Mouse (Mus musculus): Measurements from ENCODE around the gene Jup.
A peak's percentile ranks its signal among the peaks of the same experiment; 100 is the strongest.

Jup gene

DNA sequence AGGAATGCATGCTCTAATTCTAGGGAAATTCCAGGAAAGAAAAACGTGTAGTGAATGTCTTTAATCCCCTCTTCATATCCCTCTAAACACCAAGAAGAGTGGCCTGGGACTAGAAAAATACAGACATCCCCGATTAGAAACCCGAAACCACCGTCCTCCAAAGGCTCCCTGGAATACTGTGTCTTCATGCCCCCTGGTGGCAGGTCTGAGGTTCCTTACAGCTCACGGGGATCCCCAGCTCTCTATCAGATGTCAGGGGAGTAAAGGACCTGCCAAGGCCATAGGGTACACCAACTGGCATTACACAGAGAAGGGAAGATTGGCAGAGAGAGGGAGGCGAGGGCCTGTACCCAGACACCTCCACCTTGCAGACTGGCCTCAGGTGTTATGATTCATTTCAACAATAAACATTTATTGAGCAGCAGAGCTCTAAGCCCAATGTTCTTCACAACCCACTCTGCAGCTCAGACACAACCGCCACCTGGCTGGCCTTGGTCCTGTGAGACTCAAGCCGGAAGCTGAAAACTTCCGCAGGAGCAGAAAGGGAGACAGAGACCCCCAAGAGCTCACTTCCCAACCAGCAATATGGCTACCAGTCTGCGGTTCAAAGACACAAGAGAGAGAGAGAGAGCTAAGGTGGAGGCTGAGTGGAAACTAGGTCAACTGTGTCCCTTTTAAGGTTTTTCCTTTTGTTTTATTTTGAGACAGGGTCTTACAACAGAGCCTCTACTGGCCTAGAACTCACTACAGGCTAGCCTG, 10.7 kb upstream of the Jup start:
- peak; percentile 84 for DNase-seq (ENCODE audit: low spot score)

DNA sequence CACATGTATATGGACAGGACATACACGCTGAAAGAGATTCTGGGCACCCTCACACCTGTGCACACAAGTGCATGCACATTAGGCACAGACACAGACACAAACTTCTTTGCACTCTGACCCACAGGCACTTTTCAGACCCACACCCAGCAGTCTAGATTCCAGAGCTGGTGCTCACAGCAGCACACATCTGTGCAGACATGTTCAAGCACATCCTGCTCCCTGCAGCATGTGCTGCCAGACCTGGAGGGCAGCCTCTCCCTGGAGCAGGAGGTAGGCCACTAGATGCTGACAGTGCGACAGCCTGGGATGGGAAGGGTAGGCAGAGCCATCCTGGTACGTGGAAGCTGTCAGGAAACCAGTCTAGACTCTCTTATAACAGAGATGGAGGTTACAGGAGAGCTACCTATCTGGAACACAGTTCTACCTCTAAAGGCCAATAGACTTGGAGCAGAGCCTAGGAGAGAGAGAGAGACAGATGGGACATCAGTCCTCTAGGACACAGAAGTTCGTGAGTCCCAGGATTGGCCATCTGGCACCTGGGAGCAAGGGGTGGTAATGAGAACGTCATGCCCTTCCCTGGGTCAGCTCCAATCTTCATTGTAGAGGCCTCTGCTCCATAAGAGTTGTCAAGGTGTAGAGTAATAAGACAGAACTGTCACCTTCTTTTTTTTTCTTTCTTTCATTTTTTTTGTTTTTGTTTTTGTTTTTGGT, 9.6 kb upstream of the Jup start:
- no peak for DNase-seq (ENCODE audit: low spot score)

DNA sequence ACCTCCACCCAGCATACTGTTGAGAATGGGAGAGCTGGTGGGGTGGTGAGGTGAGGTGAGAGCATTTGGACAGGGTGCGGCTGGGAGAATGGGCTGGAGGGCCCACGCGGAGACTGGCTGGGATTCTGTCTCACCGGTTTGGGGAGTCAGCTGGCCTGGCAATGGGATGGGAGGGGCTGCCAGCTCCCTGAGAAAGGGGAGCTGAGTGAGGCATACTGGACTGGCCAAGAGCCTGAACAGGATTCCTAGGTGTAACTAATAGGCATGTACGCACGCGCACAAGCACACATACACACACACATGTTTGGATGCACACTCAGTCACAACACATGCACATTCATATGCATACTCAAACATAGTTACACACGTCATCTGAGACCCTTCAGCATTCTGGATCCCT, 8.7 kb upstream of the Jup start:
- no peak for DNase-seq (ENCODE audit: low spot score)

DNA sequence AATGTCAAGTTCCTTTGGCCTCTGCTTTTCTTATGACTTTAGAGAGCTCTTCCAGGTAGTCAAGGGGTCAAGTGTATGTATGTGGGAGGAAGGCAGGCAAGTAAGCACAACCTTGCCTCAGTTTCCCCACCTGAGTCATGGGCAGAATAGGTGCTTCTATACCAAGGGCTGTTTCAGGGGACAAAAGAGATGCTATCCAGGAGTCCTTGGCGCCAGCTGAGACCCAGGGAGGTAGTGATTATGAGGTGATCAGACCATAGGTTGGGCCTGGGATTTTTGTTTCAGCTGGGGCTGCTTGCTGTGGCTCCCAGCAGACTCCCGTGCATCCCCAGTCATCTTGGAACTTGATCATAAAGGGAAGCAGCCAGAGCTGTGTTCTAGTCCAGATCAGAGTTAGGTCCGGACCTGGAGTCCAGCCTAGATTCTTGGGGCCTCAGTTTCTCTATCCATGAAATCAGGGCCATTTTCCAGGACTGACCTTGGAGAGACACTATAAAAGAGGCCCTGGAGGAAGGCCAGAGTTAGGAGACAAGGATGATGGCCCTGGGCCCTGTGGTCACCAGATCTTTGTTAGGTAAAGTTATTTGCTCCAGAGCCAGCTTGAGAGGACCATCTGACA, 7.0 kb upstream of the Jup start:
- no peak for DNase-seq (ENCODE audit: low spot score)

DNA sequence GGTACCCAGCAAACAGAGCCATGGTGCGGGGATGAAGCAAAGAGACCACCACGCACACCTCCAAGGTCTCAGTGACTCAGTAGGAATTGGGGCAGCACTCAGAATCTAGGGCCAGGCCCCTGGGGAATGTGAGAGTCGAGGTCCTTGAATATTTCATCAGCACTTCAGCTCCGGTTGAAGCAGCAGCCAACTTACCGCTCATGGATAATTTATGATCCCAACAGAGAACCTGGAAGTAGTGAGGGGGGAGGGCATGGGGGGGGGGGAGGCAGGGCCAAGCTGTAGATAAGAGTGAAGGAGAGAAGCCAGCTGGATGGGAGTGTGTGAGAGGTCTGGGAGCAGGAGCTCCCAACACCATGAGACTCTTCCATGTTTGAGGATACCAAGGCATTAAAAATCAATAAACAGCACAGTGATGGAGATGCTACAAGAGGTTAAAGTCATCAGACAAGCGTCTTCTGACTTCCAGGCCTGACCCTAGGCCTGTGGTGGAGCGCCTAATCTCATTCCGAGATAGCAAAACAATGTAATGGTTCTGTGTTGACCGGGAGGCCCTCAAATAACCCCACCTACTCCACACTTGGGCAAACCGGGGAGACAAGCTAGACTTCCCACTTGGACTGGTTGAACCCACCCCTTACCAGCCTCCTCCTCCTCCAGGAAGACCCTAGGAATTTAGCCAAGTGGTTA, 6.0 kb upstream of the Jup start:
- DNase-seq (ENCODE audit: low spot score), result no peak

DNA sequence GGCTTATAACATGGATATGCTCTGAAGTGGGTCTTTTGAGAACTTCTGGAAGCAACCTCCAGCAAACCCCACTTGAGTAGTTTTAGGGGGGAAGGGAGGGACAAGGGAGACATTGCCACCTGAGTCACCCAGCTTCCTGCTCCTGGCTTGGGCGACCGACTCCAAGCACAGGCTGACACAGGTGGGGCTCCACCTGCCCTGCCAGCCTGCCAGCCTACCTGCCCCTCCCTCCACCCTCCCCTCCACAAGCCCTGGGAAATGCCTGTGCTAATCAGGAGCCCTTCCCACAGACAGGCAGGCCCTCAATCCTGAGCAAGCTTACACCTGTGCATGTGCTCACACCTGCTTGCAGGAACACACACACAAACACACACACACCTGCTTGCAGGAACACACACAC, 5.1 kb upstream of the Jup start:
- no peak for DNase-seq (ENCODE audit: low spot score)

DNA sequence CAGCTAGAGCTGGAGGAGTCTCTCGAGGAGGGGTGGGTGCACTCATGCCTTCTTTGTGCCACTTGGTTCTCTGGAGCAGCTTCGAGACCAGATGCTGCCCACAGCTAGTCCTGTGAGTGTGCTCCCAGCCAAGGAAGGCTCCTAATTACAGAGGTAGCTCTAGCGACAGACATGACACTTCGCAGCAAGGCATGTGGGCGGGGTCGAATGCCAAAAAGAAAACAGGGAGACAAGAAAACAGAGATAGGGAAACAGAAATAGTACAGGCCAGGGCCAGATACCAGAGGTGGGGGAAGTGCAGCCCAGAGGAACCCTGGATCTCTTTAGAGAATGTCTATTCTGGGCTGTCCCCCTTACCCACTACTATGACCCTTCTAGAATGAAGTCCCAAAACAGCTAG, 4.7 kb upstream of the Jup start:
- DNase-seq (ENCODE audit: low spot score), result no peak

DNA sequence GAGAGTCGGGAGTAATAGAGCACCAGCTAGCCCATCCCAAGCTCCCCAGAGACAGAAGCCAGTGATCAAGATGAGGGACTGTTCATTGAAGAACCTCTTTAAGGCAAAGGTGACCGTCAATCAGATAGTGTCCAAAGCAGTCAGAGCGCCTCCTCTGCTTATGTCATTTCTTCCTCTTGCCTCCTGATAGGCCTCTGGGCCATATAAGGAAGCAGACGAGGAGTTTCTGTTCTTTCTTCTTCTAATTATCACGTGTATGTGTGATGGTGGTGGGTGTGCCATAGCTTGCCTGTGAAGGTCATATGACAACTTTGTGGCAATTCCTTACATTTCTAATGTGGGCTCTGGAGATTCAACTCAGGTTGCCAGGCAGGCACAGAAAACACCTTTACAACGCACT, 3.3 kb upstream of the Jup start:
- DNase-seq (ENCODE audit: low spot score), result no peak

DNA sequence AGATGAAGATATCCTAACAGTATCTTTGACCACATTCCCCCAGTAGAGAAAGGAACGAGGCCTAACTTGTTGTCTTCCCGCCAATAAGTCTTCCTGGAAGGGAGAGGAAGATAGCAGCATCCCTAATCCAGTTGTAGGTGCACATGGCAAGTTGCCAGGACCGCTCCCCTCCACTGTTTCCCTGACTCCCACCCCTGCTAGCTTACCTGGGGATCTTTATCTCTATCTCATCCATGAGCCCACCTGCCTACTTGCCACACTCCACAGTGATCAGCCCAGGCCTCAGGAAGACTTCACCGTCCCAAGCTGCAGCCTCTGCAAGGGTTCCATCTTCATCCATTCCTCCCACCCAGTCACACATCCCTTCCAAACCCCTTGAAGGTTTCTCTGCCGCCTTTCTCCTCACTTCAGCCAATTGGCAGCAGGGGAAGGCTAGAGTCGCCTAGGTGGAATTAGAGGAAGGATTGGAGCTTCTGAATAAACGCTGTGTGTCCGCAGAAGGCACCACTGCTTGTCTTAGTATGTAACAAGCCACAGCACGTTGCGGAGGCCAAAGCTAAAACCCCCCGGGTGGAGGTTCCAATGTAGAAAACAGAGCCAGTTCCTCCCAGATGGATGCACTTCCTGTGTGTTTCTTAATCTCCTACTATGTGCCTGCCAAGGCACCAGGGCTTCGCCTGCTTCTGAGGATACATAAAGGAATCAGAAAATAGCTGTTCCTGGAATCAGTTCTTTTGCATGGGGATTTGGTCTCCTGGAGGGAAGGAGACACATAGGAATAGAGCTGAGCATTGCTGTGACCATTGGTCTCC, 2.4 kb upstream of the Jup start:
- DNase-seq (ENCODE audit: low spot score), result no peak

DNA sequence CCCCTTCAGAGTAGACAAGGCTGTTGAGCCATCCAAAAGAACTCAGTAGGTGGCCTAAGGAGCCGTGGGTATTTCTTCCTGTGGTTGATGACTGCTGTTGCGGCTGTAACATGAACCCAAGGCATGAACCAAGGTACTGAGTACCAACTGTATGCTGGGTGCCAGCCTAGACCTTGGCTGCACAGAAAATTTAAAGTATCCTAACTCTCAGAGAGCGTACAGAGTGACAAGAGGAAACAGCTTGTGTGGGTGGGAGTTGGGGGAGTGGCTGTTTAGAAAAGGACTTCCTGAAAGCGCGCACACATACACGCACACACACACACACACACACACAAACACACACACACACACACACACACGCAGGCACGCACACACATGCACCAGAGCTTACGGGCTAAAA, 1.8 kb upstream of the Jup start:
- no peak for DNase-seq (ENCODE audit: low spot score)

DNA sequence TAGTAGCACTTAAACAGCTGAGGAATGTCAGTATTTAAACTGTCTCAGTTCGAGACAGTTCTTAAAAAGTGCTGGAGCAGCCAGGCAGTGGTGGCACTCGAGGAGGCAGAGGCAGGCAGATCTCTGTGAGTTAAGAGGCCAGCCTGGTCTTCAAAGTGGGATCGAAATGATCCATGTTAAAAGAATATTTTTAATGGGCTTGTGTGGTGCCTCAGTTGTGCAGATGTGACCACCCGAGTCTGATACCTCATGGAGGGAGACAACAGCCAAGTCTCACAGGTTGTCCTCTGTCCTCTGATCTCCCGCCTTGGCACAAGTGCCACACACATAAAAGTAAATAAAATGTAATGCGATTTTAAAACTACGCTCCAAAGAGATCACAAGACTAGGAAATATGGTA, 954 bp upstream of the Jup start:
- no peak for DNase-seq (ENCODE audit: low spot score)

DNA sequence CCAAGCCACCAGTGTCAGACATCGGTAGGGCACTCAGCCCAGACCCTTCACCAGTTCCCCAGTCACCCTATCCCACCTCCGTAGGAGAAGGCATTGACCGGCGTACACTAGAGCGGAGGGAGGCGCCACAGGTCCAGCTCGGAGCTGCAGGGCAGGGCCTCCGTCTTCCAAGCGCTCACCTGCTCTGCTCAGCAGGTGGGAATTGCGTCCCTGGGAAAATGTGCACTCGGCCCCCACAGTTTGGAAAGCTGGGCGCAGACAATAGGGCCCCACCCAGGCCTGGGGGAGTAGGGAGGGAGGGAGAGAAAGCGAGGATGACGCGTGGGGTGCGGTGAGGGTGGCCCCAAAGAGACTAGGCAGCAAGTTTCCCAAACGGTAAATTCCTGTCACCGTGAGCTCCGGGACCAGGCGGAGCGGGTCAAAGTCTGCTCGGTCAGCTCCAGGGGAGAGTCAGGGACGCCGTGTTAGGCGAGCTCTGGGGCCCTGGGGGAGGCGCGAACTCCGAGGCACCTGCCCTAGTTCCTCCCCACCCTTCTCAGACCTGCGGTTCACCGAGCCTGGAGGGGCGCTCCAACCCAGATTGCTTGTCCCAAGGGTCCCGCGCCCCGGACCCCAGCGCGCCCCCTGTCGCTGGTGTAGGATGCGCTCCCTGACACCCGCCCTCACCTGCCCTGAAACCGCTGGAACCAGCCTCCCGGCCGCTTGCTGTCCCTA, 520 bp downstream of the Jup start:
- no peak for DNase-seq (ENCODE audit: low spot score)

DNA sequence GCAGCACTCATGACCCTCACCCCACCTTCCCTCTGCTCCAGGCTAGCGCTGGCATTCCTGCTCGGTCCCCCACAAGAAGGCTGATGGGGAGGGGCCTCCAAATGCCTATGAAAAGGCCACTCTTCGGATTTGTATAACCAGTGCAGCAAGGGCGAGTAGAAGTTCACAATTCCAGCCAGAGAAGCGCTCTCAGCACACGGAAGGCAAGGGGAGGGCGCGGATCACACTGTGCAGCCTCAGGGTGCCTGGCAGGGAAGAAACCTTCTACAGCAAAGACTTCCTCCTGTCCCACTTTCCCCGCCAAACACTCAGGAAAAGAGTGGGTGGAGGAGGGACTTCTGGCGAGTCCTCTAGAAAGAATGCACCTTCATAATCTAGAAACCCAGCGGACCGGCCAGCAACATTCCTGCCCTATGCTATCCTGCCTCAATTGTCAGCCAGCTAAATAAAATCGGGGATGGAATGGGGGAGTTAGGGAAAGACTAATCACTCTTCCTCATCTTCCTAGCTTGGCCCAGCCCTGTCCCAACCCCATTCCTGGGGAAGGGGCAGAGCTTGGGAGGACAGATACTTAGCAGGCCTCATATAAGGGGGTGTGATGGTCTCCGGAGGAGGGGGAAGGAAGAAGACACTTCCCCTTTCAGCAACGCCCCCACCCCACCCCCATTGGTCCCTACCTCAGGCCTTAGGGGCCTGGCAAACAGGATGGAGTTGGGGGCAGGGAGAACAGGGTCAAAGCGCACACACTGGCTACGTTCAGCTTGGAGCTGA, 1.5 kb downstream of the Jup start:
- DNase-seq (ENCODE audit: low spot score), result peak; percentile 45

DNA sequence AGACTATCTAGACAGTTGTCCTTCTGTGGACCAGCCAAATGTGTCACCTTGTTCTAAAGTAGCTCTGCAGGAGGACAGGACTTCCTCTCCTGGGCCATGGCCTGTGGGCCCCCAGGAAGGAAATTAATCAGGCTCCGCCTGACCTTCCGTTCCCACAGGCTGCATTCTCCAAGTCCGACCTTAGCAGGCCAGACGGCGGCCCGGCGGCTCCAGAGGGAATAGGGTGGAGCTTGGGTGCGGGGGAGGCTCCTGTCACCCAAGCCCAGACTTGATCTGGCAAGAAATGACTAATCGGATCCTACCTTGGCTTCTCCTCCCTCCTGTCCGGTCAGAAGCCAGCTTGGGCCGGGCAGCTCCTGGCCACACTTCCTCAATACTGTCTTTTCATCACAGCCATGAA, 2.4 kb downstream of the Jup start:
- DNase-seq (ENCODE audit: low spot score), result no peak

DNA sequence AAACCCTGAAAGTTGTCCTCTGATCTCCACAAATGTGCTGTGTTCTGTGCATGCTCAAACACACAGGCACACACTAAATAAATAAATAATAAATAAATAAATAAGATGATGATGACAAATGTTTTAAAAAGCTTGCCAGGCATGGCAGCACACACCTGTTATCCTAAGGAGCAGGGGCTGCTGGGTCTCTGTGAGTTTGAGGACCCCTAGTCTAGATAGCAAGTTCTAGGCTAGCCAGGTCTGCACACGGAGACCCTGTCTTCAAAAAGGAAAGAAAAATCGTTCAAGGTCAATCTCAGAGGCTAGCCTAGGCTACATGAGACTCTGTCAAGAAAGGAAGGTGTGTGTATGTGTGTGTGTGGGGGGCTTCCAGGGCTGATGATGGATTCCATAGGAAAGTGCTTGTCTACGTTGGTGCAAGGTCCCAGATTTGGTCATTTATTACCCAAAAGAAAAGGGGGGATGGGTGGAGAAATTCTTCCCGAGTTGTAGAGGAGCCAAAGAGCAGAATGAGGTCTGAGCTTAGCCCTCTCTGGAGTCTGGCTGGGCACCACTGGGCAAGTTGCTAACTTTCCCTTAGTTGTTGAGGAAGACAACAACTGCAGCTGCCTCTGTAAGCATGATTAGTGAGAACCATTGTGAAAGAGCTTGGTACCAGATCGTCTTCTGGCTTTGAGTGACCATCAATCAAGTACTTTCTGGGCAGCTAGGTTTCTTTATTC, 3.0 kb downstream of the Jup start:
- no peak for DNase-seq (ENCODE audit: low spot score)

DNA sequence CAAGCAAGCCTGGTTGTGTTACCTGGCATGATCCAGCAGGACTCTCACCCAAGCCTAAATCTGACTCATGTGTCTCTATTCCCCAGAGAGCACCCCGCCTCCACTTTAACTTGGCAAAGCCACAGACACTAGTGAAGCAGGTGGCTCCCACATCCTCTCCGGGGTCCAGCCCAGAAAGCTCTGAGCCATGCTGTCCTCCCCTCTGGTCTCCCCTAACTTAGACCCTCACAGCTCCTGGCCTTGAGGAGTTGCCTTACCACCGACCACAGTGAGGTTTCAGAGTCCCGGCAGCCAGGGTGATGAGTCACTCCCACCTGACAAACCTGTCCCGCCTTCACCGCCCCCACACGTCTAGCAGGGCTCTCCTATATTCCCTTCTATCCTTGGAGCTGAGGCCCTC, 3.8 kb downstream of the Jup start:
- DNase-seq (ENCODE audit: low spot score), result no peak

DNA sequence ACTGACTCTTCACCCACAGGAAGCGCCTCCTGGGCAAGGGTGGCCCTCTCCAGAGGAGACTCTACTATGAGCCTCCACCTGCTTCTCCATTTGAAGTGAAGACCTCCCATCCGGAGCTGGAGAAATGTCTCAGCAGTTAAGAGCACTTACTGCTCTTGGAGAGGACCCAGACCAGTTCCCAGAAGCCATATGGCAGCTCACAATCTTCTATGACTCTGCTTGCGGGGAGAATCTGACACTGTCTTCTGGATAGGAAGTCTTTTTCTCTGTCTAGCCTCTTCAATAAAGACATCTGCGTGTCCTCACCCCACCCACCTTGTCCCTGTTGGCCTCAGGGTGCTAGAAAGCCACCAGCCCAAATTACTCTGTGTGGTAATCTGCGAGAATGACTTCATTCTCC, 4.6 kb downstream of the Jup start:
- DNase-seq (ENCODE audit: low spot score), result no peak

DNA sequence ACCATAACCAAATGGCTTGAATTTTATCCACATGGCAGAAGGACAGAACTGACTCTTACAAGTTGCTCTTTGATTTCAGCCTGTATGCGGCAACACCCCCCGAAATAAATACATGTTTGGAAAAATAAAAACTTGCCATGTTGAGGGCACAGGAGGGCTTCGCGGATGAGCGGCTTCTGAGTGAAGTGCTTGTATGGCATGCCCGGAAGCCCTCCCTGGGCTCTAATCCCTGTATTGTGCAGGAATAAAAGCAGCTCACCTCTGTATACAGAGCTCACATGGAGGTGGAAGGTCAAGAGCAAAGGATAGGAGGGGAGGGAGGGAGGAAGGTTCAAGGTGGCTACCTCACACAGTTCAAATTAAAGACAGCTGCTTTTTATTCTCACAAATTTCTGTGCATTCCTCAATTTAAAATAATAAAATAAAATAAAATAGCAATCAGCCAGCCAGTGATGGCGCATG, 5.6 kb downstream of the Jup start:
- DNase-seq (ENCODE audit: low spot score), result no peak

DNA sequence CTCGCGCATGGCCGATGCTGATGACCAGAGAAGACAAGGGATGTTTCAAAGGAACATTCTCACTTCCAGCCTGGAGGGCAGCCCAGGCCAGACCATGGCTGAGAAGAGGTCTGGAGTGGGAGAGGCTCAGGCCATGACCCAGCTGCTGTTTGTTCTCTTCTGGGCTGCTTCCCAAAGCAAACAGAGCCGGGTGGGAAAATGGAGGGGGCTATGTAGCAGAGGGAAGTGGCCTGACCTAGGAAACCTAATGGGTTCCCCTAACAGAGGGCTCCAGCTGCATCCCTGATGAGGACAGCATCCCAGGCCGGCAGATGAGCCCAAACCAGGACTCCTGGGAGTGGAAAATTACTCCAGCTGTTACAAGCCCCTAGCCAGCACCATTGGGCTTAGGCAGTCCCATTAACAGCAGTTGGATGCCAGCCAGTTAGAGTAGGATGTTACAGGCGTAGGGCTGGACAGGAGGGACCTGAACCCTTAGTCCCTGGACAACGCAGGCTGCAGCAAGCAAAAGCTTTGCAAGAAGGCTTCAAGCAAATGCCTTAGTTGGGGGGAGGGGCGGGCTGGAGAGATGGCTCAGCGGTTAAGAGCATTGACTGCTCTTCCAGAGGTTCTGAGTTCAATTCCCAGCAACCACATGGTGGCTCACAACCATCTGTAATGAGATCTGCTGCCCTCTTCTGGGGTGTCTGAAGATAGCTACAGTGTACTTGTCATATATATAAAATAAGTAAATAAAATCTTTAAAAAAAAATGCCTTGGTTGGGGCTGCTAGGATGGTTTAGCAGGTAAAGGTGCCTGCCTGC, 6.3 kb downstream of the Jup start:
- DNase-seq (ENCODE audit: low spot score), result no peak

Measured in embryo, embryonic 10.5 days (tissue).